Mouse (Mus musculus) splenic B cell, adult 2 months (primary cell): ENCODE results near the gene Npas3.

Experiments
- DNase-seq: peaks from one replicate; pipeline ENCODE4 v3.0.0-alpha.2; 2011; ENCODE audit warnings: low read depth, low spot score
- H3K27me3 ChIP-seq: 2 replicates; pipeline ENCODE4 v1.6.1; 2012; ENCODE audit warnings: mild to moderate bottlenecking, low read length, moderate library complexity, mixed read lengths; ENCODE audit not compliant: control insufficient read depth, poor library complexity, insufficient read depth, severe bottlenecking
- H3K36me3 ChIP-seq: 2 replicates; pipeline ENCODE4 v1.6.1; 2012; ENCODE audit warnings: mild to moderate bottlenecking, low read length, moderate library complexity, mixed read lengths; ENCODE audit not compliant: control insufficient read depth, poor library complexity, insufficient read depth, severe bottlenecking

Npas3 gene

GRCm38 (mm10) chr12:53826812-53827211 lies 578.3 kb downstream of the Npas3 start:
- no peaks in the 10 kb centered on the region for H3K36me3 ChIP-seq
- DNase-seq = no peak
- H3K27me3 ChIP-seq = no peaks in the 10 kb centered on the region

GRCm38 (mm10) chr12:53832590-53832989 lies 584.1 kb downstream of the Npas3 start:
- no peak for DNase-seq
- no peaks in the 10 kb centered on the region for H3K36me3 ChIP-seq
- H3K27me3 ChIP-seq = no peaks in the 10 kb centered on the region

- DNase-seq = no peak
- H3K27me3 ChIP-seq = no peaks in the 10 kb centered on the region
Observed at GRCm38 (mm10) chr12:53833348-53833747, 584.9 kb downstream of the Npas3 start.

GRCm38 (mm10) chr12:53836031-53836790 lies 587.7 kb downstream of the Npas3 start:
- Histone ChIP-seq H3K36me3 (no peaks in the 10 kb centered on the region), H3K27me3 (no peaks in the 10 kb centered on the region)
- DNase-seq = no peak

More at GRCm38 (mm10) chr12:53833348-53833747, 584.9 kb downstream of the Npas3 start:
- no peaks in the 10 kb centered on the region for H3K36me3 ChIP-seq

- no peaks in the 10 kb centered on the region for H3K27me3 ChIP-seq
- DNase-seq = no peak
- H3K36me3 ChIP-seq = no peaks in the 10 kb centered on the region
Observed at GRCm38 (mm10) chr12:53837408-53837807, 588.9 kb downstream of the Npas3 start.

- no peaks in the 10 kb centered on the region for H3K36me3 ChIP-seq
- DNase-seq = no peak
- no peaks in the 10 kb centered on the region for H3K27me3 ChIP-seq
Observed at GRCm38 (mm10) chr12:53838541-53838940, 590.1 kb downstream of the Npas3 start.

GRCm38 (mm10) chr12:53841928-53842671 lies 593.6 kb downstream of the Npas3 start:
- DNase-seq = no peak
- H3K27me3 ChIP-seq = no peaks in the 10 kb centered on the region
- no peaks in the 10 kb centered on the region for H3K36me3 ChIP-seq

- DNase-seq = no peak
- Histone ChIP-seq H3K36me3 (no peaks in the 10 kb centered on the region), H3K27me3 (no peaks in the 10 kb centered on the region)
Observed at GRCm38 (mm10) chr12:53843626-53844025, 595.1 kb downstream of the Npas3 start.

- DNase-seq = no peak
- Histone ChIP-seq H3K36me3 (no peaks in the 10 kb centered on the region), H3K27me3 (no peaks in the 10 kb centered on the region)
Observed at GRCm38 (mm10) chr12:53846154-53846665, 597.7 kb downstream of the Npas3 start.

GRCm38 (mm10) chr12:53849263-53849662 lies 600.8 kb downstream of the Npas3 start:
- DNase-seq = no peak
- no peaks in the 10 kb centered on the region for H3K27me3 ChIP-seq
- no peaks in the 10 kb centered on the region for H3K36me3 ChIP-seq

GRCm38 (mm10) chr12:53852432-53852831 lies 604.0 kb downstream of the Npas3 start:
- DNase-seq = no peak
- H3K36me3 ChIP-seq = no peaks in the 10 kb centered on the region
- H3K27me3 ChIP-seq = no peaks in the 10 kb centered on the region

GRCm38 (mm10) chr12:53860176-53860575 lies 611.7 kb downstream of the Npas3 start:
- Histone ChIP-seq H3K27me3 (no peaks in the 10 kb centered on the region), H3K36me3 (no peaks in the 10 kb centered on the region)
- DNase-seq = no peak

GRCm38 (mm10) chr12:53862281-53862680 lies 613.8 kb downstream of the Npas3 start:
- Histone ChIP-seq H3K27me3 (no peaks in the 10 kb centered on the region), H3K36me3 (no peaks in the 10 kb centered on the region)
- DNase-seq = no peak

GRCm38 (mm10) chr12:53864436-53865136 lies 616.1 kb downstream of the Npas3 start:
- no peaks in the 10 kb centered on the region for H3K36me3 ChIP-seq
- DNase-seq = no peak
- no peaks in the 10 kb centered on the region for H3K27me3 ChIP-seq

- H3K36me3 ChIP-seq = no peaks in the 10 kb centered on the region
- H3K27me3 ChIP-seq = no peaks in the 10 kb centered on the region
- no peak for DNase-seq
Observed at GRCm38 (mm10) chr12:53865691-53866090, 617.2 kb downstream of the Npas3 start.
